Mouse (Mus musculus) lung, adult 2 months (tissue): ENCODE results near the gene Cdh12. TPM values are rescaled to one million over a fixed set of nuclear protein-coding genes. Genes with fewer than 3 reads are reported as not detected.

Experiments used
- DNase-seq: peaks from one replicate; pipeline ENCODE4 v3.0.0; 2022
- H3K4me1 ChIP-seq: fragments of 200-500 bp; 2 replicates; pipeline ENCODE4 v1.6.1; 2011; ENCODE audit warnings: low read length; ENCODE audit not compliant: control insufficient read depth, insufficient read depth
- H3K4me3 ChIP-seq: fragments of 200-500 bp; replicated peaks from 2 replicates; pipeline ENCODE3; 2011; ENCODE audit warnings: low read depth, mild to moderate bottlenecking, control low read depth, low read length; ENCODE audit errors: extremely low read depth
- CTCF ChIP-seq: fragments of 200-500 bp; IDR thresholded peaks from 2 replicates; pipeline ENCODE4 v1.5.1; 2011; ENCODE audit warnings: mild to moderate bottlenecking, low read length, control low read depth; ENCODE audit not compliant: insufficient read depth
- POLR2A ChIP-seq: fragments of 200-500 bp; IDR thresholded peaks from 2 replicates; pipeline ENCODE4 v1.6.1; 2011; ENCODE audit warnings: low read depth, mild to moderate bottlenecking, control low read depth, low read length, borderline replicate concordance; ENCODE audit errors: extremely low read depth
- WGBS: fragments of 180-500 bp; shearing (Covaris S2); methylation state at CpG from one replicate; pipeline ENCODE4 v1.1.7; 2018; 5-methylcytosine and 5-hydroxymethylcytosine counted together
- polyA plus RNA-seq: library from polyadenylated mRNA; depleted of rRNA; stranded (reverse); fragments of >200 nt; gene quantifications from 2 replicates; pipeline ENCODE4 v1.2.3, GENCODE M21; 2012

Cdh12 gene
- polyA plus RNA-seq, 1 experiment, result not detected

GRCm38 (mm10) chr15:20684200-20684599 lies 235.1 kb downstream of the Cdh12 start:
- no peak for TF ChIP-seq CTCF
- TF ChIP-seq POLR2A, result no peak
- no peak overlapping the region for H3K4me3 ChIP-seq
- no peak for DNase-seq
- no peaks in the 10 kb centered on the region for H3K4me1 ChIP-seq
- WGBS, result 72% methylated on average over 5 of the region's 5 CpGs

- no peak for DNase-seq
- 62% methylated on average over 5 of the region's 5 CpGs for WGBS
- no peak for TF ChIP-seq CTCF
- no peak for TF ChIP-seq POLR2A
- H3K4me1 ChIP-seq, result no peaks in the 10 kb centered on the region
- no peak overlapping the region for H3K4me3 ChIP-seq
These were observed 247.2 kb downstream of the Cdh12 start for GRCm38 (mm10) chr15:20696229-20696628.

- 78% methylated on average over 4 of the region's 4 CpGs for WGBS
These were observed 262.8 kb downstream of the Cdh12 start for GRCm38 (mm10) chr15:20711859-20712258.

GRCm38 (mm10) chr15:20772289-20772688 lies 323.2 kb downstream of the Cdh12 start:
- no peaks in the 10 kb centered on the region for H3K4me1 ChIP-seq
- H3K4me3 ChIP-seq, result no peak overlapping the region
- no peak for DNase-seq
- TF ChIP-seq CTCF, result no peak
- no peak for TF ChIP-seq POLR2A

More at GRCm38 (mm10) chr15:20711859-20712258, 262.8 kb downstream of the Cdh12 start:
- no peak overlapping the region for H3K4me3 ChIP-seq
- TF ChIP-seq CTCF (no peak), POLR2A (no peak)
- no peaks in the 10 kb centered on the region for H3K4me1 ChIP-seq
- no peak for DNase-seq

- H3K4me3 ChIP-seq, result no peak overlapping the region
- DNase-seq, result no peak
- TF ChIP-seq POLR2A (no peak), CTCF (no peak)
- H3K4me1 ChIP-seq, result no peaks in the 10 kb centered on the region
These were observed 324.4 kb downstream of the Cdh12 start for GRCm38 (mm10) chr15:20773423-20773822.

- no peak for DNase-seq
- Histone ChIP-seq H3K4me1 (no peaks in the 10 kb centered on the region), H3K4me3 (no peak overlapping the region)
- TF ChIP-seq CTCF (no peak), POLR2A (no peak)
- 42% methylated on average over 4 of the region's 4 CpGs for WGBS
These were observed 347.9 kb downstream of the Cdh12 start for GRCm38 (mm10) chr15:20796999-20797398.

- WGBS, result 82% methylated on average over 2 of the region's 2 CpGs
- H3K4me3 ChIP-seq, result no peak overlapping the region
- no peak for DNase-seq
- no peaks in the 10 kb centered on the region for H3K4me1 ChIP-seq
- no peak for TF ChIP-seq CTCF
These were observed 349.5 kb downstream of the Cdh12 start for GRCm38 (mm10) chr15:20798541-20798940.

- H3K4me1 ChIP-seq, result no peaks in the 10 kb centered on the region
- H3K4me3 ChIP-seq, result no peak overlapping the region
- TF ChIP-seq CTCF, result no peak
- TF ChIP-seq POLR2A, result no peak
- 92% methylated on average over 1 of the region's 1 CpGs for WGBS
- no peak for DNase-seq
These were observed 386.8 kb downstream of the Cdh12 start for GRCm38 (mm10) chr15:20835887-20836286.

GRCm38 (mm10) chr15:20836991-20837390 lies 387.9 kb downstream of the Cdh12 start:
- Histone ChIP-seq H3K4me3 (no peak overlapping the region), H3K4me1 (no peaks in the 10 kb centered on the region)
- TF ChIP-seq POLR2A (no peak), CTCF (no peak)
- WGBS, result 72% methylated on average over 3 of the region's 3 CpGs
- DNase-seq, result no peak

GRCm38 (mm10) chr15:20841479-20841878 lies 392.4 kb downstream of the Cdh12 start:
- H3K4me1 ChIP-seq, result no peaks in the 10 kb centered on the region
- H3K4me3 ChIP-seq, result no peak overlapping the region
- TF ChIP-seq POLR2A, result no peak
- TF ChIP-seq CTCF, result no peak
- DNase-seq, result no peak
- 77% methylated on average over 5 of the region's 5 CpGs for WGBS

- DNase-seq, result no peak
- 39% methylated on average over 2 of the region's 2 CpGs for WGBS
- Histone ChIP-seq H3K4me1 (no peaks in the 10 kb centered on the region), H3K4me3 (no peak overlapping the region)
- TF ChIP-seq POLR2A, result no peak
- TF ChIP-seq CTCF, result no peak
These were observed 414.0 kb downstream of the Cdh12 start for GRCm38 (mm10) chr15:20863076-20863475.
